Mouse (Mus musculus): ENCODE results near the gene Gm20896.
"Not testable (repeated sequence)": the region's sequence is repeated elsewhere in the genome, so short reads cannot be mapped to it uniquely, and the experiment has no call there.

The Gm20896 gene

GRCm38 (mm10) chrY:35921426-35921825, at the start of gene Gm20896:
Gene Gm20896 (minus strand): TSS chrY:35921526.
- not testable (repeated sequence) for DNase-seq (ENCODE audit: low spot score in 2 of 2)

All from urinary bladder, adult 18-20 months (tissue).